Mouse (Mus musculus) heart, embryonic 14.5 days (tissue): ENCODE measurements around the gene Hunk. TPM values are rescaled to one million over a fixed set of nuclear protein-coding genes. Genes with fewer than 3 reads are reported as not detected.
A peak's percentile ranks its signal among the peaks of the same experiment; 100 is the strongest.

Experiments used
- ATAC-seq: fragments of 200-750 bp; cut with Nextera tagmentation; 2 replicates; pipeline ENCODE4 v1.8.0; 2017; ENCODE audit warnings: low read depth, moderate TSS enrichment; ENCODE audit not compliant: insufficient number of reproducible peaks, insufficient read depth, low FRiP score
- H3K27ac ChIP-seq, 2 experiments: fragments of 200-500 bp in 1 of 2; fragments of 300-500 bp in 1 of 2; sonication (generic) in 1 of 2; replicated peaks in 1 of 2; 2 replicates each; pipeline ENCODE4 v1.5.1; 2012 to 2014; ENCODE audit warnings: low read depth in 2 of 2, low read length in 2 of 2, control low read depth in 1 of 2, mild to moderate bottlenecking in 1 of 2, mixed read lengths in 1 of 2; ENCODE audit not compliant: control insufficient read depth in 1 of 2, insufficient read depth in 1 of 2
- H3K27me3 ChIP-seq: fragments of 300-500 bp; sonication (generic); 2 replicates; pipeline ENCODE4 v1.6.1; 2014; ENCODE audit warnings: mild to moderate bottlenecking, low read length, control low read depth; ENCODE audit not compliant: control insufficient read depth, insufficient read depth
- H3K36me3 ChIP-seq: fragments of 300-500 bp; sonication (generic); 2 replicates; pipeline ENCODE4 v1.6.1; 2014; ENCODE audit warnings: mild to moderate bottlenecking, control low read depth, low read length, mixed read lengths; ENCODE audit not compliant: control insufficient read depth, insufficient read depth
- H3K4me1 ChIP-seq, 2 experiments: fragments of 200-500 bp in 1 of 2; fragments of 300-500 bp in 1 of 2; sonication (generic) in 1 of 2; 2 replicates each; pipeline ENCODE4 v1.6.1; 2012 to 2014; ENCODE audit warnings: low read length in 2 of 2, control low read depth in 1 of 2, mixed read lengths in 1 of 2; ENCODE audit not compliant: control insufficient read depth in 2 of 2, insufficient read depth in 2 of 2
- H3K4me2 ChIP-seq: fragments of 300-500 bp; sonication (generic); 2 replicates; pipeline ENCODE4 v1.6.1; 2014; ENCODE audit warnings: mild to moderate bottlenecking, low read length
- H3K4me3 ChIP-seq, 2 experiments: fragments of 200-500 bp in 1 of 2; fragments of 300-500 bp in 1 of 2; sonication (generic) in 1 of 2; 2 replicates each; pipeline ENCODE4 v1.5.1; 2012 to 2014; ENCODE audit warnings: low read length in 2 of 2, mild to moderate bottlenecking in 2 of 2, control low read depth in 1 of 2, low read depth in 1 of 2, moderate library complexity in 1 of 2; ENCODE audit not compliant: control insufficient read depth in 1 of 2, insufficient read depth in 1 of 2
- H3K9ac ChIP-seq: fragments of 300-500 bp; sonication (generic); 2 replicates; pipeline ENCODE4 v1.6.1; 2014; ENCODE audit warnings: mild to moderate bottlenecking, low read length
- H3K9me3 ChIP-seq: fragments of 300-500 bp; sonication (generic); 2 replicates; pipeline ENCODE4 v1.6.1; 2016; ENCODE audit warnings: low read length, control low read depth; ENCODE audit not compliant: control insufficient read depth
- WGBS: fragments of 180-500 bp; shearing (Covaris S2); extraction: QIAGEN DNeasy Blood & Tissue Kit; methylation state at CpG from one replicate; pipeline ENCODE4 v1.1.7; 2014; 5-methylcytosine and 5-hydroxymethylcytosine counted together
- polyA plus RNA-seq: library from polyadenylated mRNA; unstranded; fragments of >200 nt; fragmentation: Nextera tagmentation; extraction: Ambion mirVana; gene quantifications from 2 replicates; pipeline ENCODE4 v1.2.1, GENCODE M21; 2014

Hunk gene
- polyA plus RNA-seq, 1 experiment from 2014 or later, result 10.4 TPM

DNA sequence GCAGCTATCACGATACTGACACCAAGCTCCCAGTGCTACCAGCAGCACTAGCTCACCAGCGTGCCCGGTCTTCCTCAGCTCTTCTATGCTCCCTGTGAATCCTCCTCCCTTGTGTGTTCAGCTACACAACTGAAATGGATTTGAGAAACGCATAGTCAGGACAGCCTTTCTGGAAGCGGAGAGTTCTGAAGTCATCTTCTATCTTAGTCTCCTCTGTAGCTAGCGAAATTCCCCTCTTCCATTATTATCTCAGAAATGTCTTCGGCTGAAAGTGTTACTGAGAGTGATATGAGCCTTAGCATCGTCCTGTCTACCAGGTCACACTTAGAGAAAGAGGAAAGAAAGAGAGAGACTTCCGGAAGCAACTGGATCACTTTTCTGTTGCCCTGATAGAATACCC lies 26.5 kb upstream of the Hunk start:
- Histone ChIP-seq H3K9me3 (no peaks in the 10 kb centered on the region), H3K36me3 (no peaks in the 10 kb centered on the region), H3K4me3 (0 out of 4 replicates have a peak overlapping the region, but pooled peaks of 1 of the 2 experiments have one; percentile 10), H3K27me3 (no peaks in the 10 kb centered on the region), H3K9ac (peak overlapping the region; percentile 31), H3K4me2 (peak overlapping the region; percentile 53), H3K27ac (peak overlapping the region; percentile 76 to 88), H3K4me1 (peaks cover 20 to 28% of the 10 kb centered on the region in 2 experiments)
- no peak for ATAC-seq
- WGBS, result 15% methylated on average over 9 of the region's 9 CpGs

DNA sequence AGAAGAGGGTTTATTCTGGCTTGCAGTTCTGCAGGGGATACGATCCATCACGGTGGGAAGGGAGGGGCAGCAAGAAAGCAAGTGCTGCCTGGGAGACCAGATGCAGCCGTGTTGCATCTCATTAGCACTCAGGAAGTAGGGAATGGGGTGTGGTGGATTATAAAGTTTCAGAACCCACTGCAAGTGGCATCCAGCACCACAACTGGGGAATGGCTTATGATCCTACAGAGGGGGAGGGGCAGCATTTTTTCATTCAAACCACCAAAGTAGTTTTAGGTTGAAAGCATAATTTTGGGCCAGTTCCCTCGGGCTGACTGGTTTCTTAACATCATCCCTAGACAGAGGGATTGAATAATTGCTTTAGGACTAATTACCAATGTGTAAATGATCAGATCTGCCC lies 26.1 kb upstream of the Hunk start:
- H3K9me3 ChIP-seq, result no peaks in the 10 kb centered on the region
- no peak for ATAC-seq
- H3K9ac ChIP-seq, result peak overlapping the region; percentile 31
- peaks cover 20 to 28% of the 10 kb centered on the region in 2 experiments for H3K4me1 ChIP-seq
- peak overlapping the region; percentile 76 to 88; a peak in 3 of 4 replicates for H3K27ac ChIP-seq
- no peaks in the 10 kb centered on the region for H3K27me3 ChIP-seq
- H3K36me3 ChIP-seq, result no peaks in the 10 kb centered on the region
- 18% methylated on average over 4 of the region's 4 CpGs for WGBS
- H3K4me2 ChIP-seq, result peak overlapping the region; percentile 53
- H3K4me3 ChIP-seq, result no peak overlapping the region

DNA sequence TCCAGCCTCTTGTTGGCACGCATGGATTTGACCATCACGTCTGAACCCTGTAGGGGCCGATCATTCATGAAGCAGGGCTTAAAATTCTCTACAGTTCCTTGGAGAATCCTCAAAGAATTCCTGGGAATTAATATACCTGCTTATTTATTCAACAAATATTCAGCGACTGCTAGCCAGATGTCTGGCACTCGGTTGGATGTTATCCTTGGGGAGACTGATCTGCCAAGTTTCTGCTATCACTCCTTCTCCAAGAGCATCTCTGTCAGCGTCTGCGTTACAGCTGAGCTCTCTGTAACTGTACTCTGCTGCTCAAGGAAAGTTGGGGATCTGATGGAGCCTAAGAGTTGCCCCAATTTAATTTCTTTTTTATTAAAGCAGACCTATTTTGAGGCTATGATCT lies 25.5 kb upstream of the Hunk start:
- H3K4me2 ChIP-seq, result no peak overlapping the region
- no peaks in the 10 kb centered on the region for H3K9me3 ChIP-seq
- H3K4me3 ChIP-seq, result no peak overlapping the region
- peaks cover 20 to 28% of the 10 kb centered on the region in 2 experiments for H3K4me1 ChIP-seq
- peak overlapping the region; percentile 21 for H3K9ac ChIP-seq
- 41% methylated on average over 7 of the region's 7 CpGs for WGBS
- 0 out of 4 replicates have a peak overlapping the region, but pooled peaks of 1 of the 2 experiments have one; percentile 24 for H3K27ac ChIP-seq
- ATAC-seq, result no peak
- H3K27me3 ChIP-seq, result no peaks in the 10 kb centered on the region
- H3K36me3 ChIP-seq, result no peaks in the 10 kb centered on the region

DNA sequence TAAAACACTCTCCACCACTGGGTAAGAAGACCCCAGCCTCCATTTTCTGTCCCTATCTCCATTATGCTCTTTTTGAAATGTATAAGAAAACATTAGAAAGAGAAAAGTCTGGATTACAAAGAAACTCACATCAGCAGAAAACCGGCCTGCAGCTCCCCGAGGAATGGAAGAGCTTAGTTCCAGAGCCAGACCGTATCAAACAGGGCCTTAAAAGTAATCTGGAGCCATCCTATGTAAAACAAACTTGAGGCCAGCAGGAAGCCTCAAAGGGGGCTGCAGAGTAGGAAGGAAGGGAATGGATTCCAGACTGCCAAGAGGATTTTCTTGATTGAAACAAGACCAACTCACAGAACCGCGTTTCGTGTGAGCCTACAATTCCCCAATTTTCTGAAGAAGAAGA lies 22.9 kb upstream of the Hunk start:
- no peak overlapping the region for H3K4me3 ChIP-seq
- H3K9ac ChIP-seq, result no peak overlapping the region
- H3K4me1 ChIP-seq, result peaks cover 20 to 28% of the 10 kb centered on the region in 2 experiments
- H3K27me3 ChIP-seq, result no peaks in the 10 kb centered on the region
- no peaks in the 10 kb centered on the region for H3K9me3 ChIP-seq
- no peak overlapping the region for H3K27ac ChIP-seq
- ATAC-seq, result no peak
- H3K4me2 ChIP-seq, result no peak overlapping the region
- 48% methylated on average over 6 of the region's 6 CpGs for WGBS
- no peaks in the 10 kb centered on the region for H3K36me3 ChIP-seq

DNA sequence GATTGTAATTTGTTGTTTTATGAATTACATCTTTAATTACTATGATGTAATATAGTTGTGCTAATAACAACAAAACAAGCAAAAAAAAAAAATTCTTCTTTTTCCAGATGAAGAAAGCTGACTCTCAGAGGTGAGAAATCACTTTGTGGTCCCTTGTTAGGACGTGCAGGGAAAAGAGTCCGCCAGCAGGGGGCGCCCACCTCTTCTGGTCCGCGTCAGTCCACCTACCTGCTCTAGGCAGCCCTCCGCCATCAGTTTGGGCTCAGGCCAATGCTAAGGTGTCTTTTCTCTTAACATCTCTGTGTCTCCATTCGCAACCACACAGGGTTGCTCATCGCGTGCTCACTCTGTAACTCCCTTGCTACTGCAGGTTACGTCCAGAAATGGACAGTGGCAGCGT lies 5.9 kb upstream of the Hunk start:
- peaks cover 4% of the 10 kb centered on the region; the same call in 1 of the 2 replicates for H3K9me3 ChIP-seq
- no peak overlapping the region for H3K27ac ChIP-seq
- no peak overlapping the region for H3K9ac ChIP-seq
- no peaks in the 10 kb centered on the region for H3K36me3 ChIP-seq
- WGBS, result 20% methylated on average over 11 of the region's 11 CpGs
- H3K4me1 ChIP-seq, result peaks cover 5 to 7% of the 10 kb centered on the region in 2 experiments; a peak in 3 of 4 replicates
- no peak overlapping the region for H3K4me2 ChIP-seq
- 0 out of 2 replicates have a peak, but pooled peaks have one; percentile 41 for ATAC-seq
- H3K4me3 ChIP-seq, result no peak overlapping the region
- H3K27me3 ChIP-seq, result peaks cover 7% of the 10 kb centered on the region; the same call in 1 of the 2 replicates

DNA sequence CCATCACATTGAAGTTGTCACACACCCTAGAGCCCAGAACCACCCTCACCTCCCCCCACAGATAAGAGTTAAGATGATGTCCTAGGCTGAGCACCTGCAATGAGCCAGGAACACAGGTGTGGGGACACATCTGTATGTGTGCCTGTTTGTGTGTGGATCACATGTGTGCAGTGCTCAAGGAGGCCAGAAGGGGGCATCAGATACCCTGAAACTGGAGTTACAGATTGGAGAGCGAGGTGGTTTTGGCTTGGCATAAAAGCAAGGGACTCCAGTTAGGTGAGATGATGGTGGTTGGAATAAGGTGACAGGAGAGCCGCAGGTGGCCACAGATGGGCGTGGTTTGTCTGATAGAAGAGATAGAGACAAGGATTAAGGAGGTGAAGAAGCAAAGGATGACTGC lies 4.2 kb upstream of the Hunk start:
- Histone ChIP-seq H3K36me3 (no peaks in the 10 kb centered on the region), H3K4me2 (no peak overlapping the region), H3K4me1 (peaks cover 6 to 8% of the 10 kb centered on the region in 2 experiments; a peak in 3 of 4 replicates), H3K9me3 (peaks cover 4% of the 10 kb centered on the region; the same call in 1 of the 2 replicates), H3K9ac (no peak overlapping the region), H3K4me3 (no peak overlapping the region), H3K27me3 (peaks cover 6% of the 10 kb centered on the region; the same call in 1 of the 2 replicates), H3K27ac (no peak overlapping the region)
- ATAC-seq, result no peak
- 93% methylated on average over 3 of the region's 3 CpGs for WGBS

DNA sequence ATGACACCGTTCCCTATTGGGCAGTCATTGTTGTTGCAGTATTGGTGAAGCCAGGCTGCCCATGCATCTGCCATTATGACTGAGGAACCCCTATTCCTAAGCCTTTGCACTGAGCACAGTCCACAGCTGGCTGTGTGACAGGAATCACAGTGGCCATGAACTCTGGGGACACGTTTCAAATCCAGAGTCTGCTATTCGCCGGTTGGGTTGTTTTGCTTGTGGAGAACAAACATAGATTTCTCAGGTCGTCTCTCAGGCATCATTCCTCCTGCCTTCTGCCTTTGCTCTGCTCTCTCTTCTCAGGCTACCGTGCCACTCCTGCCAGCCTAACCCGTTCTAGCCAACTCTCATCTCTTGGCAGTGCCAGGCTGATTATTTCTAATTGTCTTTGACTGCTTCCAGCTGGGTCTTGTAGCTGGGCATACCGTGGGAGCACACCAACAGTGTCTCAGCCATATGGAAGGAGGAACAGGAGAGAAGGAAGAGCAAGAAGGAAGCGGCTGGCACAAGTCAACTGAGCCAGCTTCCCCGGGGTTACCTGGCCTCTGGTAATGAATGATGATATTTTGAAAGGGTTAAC lies 3.0 kb upstream of the Hunk start:
- ATAC-seq, result no peak
- Histone ChIP-seq H3K9me3 (peaks cover 4% of the 10 kb centered on the region; the same call in 1 of the 2 replicates), H3K4me3 (no peak overlapping the region), H3K27me3 (peaks cover 4% of the 10 kb centered on the region; the same call in 1 of the 2 replicates), H3K9ac (no peak overlapping the region), H3K27ac (no peak overlapping the region), H3K36me3 (no peaks in the 10 kb centered on the region), H3K4me2 (no peak overlapping the region), H3K4me1 (peaks cover 8 to 9% of the 10 kb centered on the region in 2 experiments; a peak in 3 of 4 replicates)
- WGBS, result 74% methylated on average over 10 of the region's 10 CpGs
